Mouse (Mus musculus) ES-CJ7 (cell line): ENCODE measurements around the gene Fbrsl1.
A peak's percentile ranks its signal among the peaks of the same experiment; 100 is the strongest.

Experiments used
- DNase-seq: peaks from one replicate; pipeline ENCODE4 v3.0.0; 2011; ENCODE audit warnings: low read depth, low spot score

The Fbrsl1 gene

GRCm38 (mm10) chr5:110455272-110455671 lies 7.0 kb upstream of the Fbrsl1 start:
- no peak for DNase-seq

- no peak for DNase-seq
These were observed 991 bp upstream of the Fbrsl1 start for GRCm38 (mm10) chr5:110449294-110449693.

GRCm38 (mm10) chr5:110447720-110448435 lies 425 bp downstream of the Fbrsl1 start:
- no peak for DNase-seq

GRCm38 (mm10) chr5:110444509-110444908 lies 3.8 kb downstream of the Fbrsl1 start:
- peak; percentile 70 for DNase-seq

GRCm38 (mm10) chr5:110442966-110443590 lies 5.2 kb downstream of the Fbrsl1 start:
- no peak for DNase-seq

GRCm38 (mm10) chr5:110439565-110440310 lies 8.6 kb downstream of the Fbrsl1 start:
- DNase-seq = no peak

- DNase-seq = no peak
These were observed 9.7 kb downstream of the Fbrsl1 start for GRCm38 (mm10) chr5:110438591-110438990.

- peak; percentile 91 for DNase-seq
These were observed 10.6 kb downstream of the Fbrsl1 start for GRCm38 (mm10) chr5:110437632-110438261.

GRCm38 (mm10) chr5:110436166-110436565 lies 12.1 kb downstream of the Fbrsl1 start:
- DNase-seq = peak; percentile 62

- peak; percentile 51 for DNase-seq
These were observed 13.5 kb downstream of the Fbrsl1 start for GRCm38 (mm10) chr5:110434816-110435215.

GRCm38 (mm10) chr5:110429045-110429444 lies 19.3 kb downstream of the Fbrsl1 start:
- DNase-seq = peak; percentile 73

GRCm38 (mm10) chr5:110428290-110428689 lies 20.0 kb downstream of the Fbrsl1 start:
- no peak for DNase-seq

GRCm38 (mm10) chr5:110425187-110425586 lies 23.1 kb downstream of the Fbrsl1 start:
- no peak for DNase-seq

- DNase-seq = no peak
These were observed 24.1 kb downstream of the Fbrsl1 start for GRCm38 (mm10) chr5:110424204-110424603.

- DNase-seq = no peak
These were observed 26.9 kb downstream of the Fbrsl1 start for GRCm38 (mm10) chr5:110421393-110421792.

GRCm38 (mm10) chr5:110420950-110421349 lies 27.4 kb downstream of the Fbrsl1 start:
- no peak for DNase-seq

GRCm38 (mm10) chr5:110420201-110420600 lies 28.1 kb downstream of the Fbrsl1 start:
- no peak for DNase-seq

GRCm38 (mm10) chr5:110418523-110418911 lies 29.8 kb downstream of the Fbrsl1 start:
- DNase-seq = no peak

- no peak for DNase-seq
These were observed 30.4 kb downstream of the Fbrsl1 start for GRCm38 (mm10) chr5:110417756-110418522.

- DNase-seq = peak; percentile 63
These were observed 31.4 kb downstream of the Fbrsl1 start for GRCm38 (mm10) chr5:110416825-110417401.
